Mouse (Mus musculus) gastrocnemius, adult 2 months (tissue): ENCODE measurements around the gene Mast4. TPM values are rescaled to one million over a fixed set of nuclear protein-coding genes. Genes with fewer than 3 reads are reported as not detected.

Experiments used
- DNase-seq: peaks from one replicate; pipeline ENCODE4 v3.0.0; 2022
- H3K27ac ChIP-seq: fragments of 200-600 bp; 2 replicates; pipeline ENCODE4 v1.8.1; 2022; ENCODE audit warnings: mild to moderate bottlenecking
- H3K4me3 ChIP-seq: fragments of 200-600 bp; 2 replicates; pipeline ENCODE4 v1.8.1; 2022; ENCODE audit warnings: mild to moderate bottlenecking, moderate library complexity
- CTCF ChIP-seq: fragments of 200-600 bp; IDR thresholded peaks from 2 replicates; pipeline ENCODE4 v1.8.1; 2022; ENCODE audit warnings: antibody characterized with exemption, mild to moderate bottlenecking, moderate library complexity
- intact Hi-C: fragments of 180-260 bp; cut with DNase I; formaldehyde crosslinking; loops from one replicate; pipeline ENCODE4 v1.15.1; 2025
- total RNA-seq, 2 experiments: library from RNA; stranded (reverse); gene quantifications; 2 replicates each; pipeline ENCODE4 v1.2.3; 2021

Mast4 gene
- total RNA-seq, 2 experiments from 2014 or later, result 47.2 to 49.9 TPM

GRCm38 (mm10) chr13:102948966-102949365 is 385.3 kb downstream of the Mast4 start:
- intact Hi-C loops, result loop anchor here (5.0 kb wide), 1 partner anchor 42 kb away; no protein-coding TSS in a partner anchor
- no peak for TF ChIP-seq CTCF
- DNase-seq, result peak; percentile 83
- H3K27ac ChIP-seq, result peak overlapping the region; percentile 82
- no peak overlapping the region for H3K4me3 ChIP-seq

GRCm38 (mm10) chr13:102947546-102947945 is 386.8 kb downstream of the Mast4 start:
- Histone ChIP-seq H3K27ac (peak overlapping the region; percentile 82), H3K4me3 (no peak overlapping the region)
- intact Hi-C loops, result loop anchor here (5.0 kb wide), 1 partner anchor 40 kb away; no protein-coding TSS in a partner anchor
- peak; percentile 29 for DNase-seq
- no peak for TF ChIP-seq CTCF

- no peak for TF ChIP-seq CTCF
- intact Hi-C loops, result loop anchor here (5.0 kb wide), 1 partner anchor 39 kb away; no protein-coding TSS in a partner anchor
- DNase-seq, result no peak
- Histone ChIP-seq H3K27ac (peak overlapping the region; percentile 12; the same call in 1 of the 2 replicates), H3K4me3 (no peak overlapping the region)
These were observed 388.1 kb downstream of the Mast4 start for GRCm38 (mm10) chr13:102946024-102946821.

DNA sequence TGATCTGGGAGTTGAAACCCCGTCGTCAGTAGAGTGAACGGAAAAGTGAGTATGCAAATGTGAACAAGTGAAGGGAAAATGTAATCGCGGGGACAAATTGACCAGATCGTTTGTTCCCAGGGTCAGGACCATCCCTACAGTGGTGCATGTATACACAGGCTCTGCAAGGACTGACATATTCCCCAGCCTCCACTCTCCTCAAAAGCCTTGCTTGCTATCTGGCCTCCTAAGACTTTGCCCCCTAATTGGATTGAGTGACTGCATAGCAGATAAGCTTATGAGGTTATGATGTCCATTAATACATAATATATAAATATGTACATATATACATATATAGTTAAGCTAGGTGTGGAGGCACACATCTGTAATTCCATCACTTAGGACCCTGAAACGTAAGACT is 388.8 kb downstream of the Mast4 start:
- no peak overlapping the region for H3K4me3 ChIP-seq
- peak overlapping the region; percentile 70; the same call in 1 of the 2 replicates for H3K27ac ChIP-seq
- no peak for TF ChIP-seq CTCF
- no peak for DNase-seq
- intact Hi-C loops, result loop anchor here (5.0 kb wide), 1 partner anchor 38 kb away; no protein-coding TSS in a partner anchor

DNA sequence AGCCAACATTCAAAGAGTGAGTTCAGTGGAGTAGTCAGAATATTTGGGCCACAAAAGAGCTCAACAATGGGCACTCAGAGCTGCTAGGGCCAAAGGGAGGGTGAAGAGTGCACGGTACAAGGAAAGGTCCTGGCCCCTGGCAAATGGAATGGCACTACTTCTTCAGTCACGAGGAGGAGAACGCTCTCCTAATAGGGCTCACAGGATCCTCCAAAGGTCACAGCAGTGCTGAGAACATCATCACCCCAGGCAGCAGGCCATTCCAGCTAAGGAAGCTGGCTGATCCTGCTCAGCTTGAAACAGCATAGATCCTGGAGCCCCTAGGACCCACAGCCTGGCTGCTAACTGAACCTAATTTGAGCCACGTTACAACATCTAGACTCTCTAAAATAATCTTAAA is 389.8 kb downstream of the Mast4 start:
- DNase-seq, result peak; percentile 69
- TF ChIP-seq CTCF, result no peak
- intact Hi-C loops, result no loop called here
- H3K4me3 ChIP-seq, result no peak overlapping the region
- H3K27ac ChIP-seq, result peak overlapping the region; percentile 70

- Histone ChIP-seq H3K27ac (no peak overlapping the region), H3K4me3 (no peak overlapping the region)
- no peak for DNase-seq
- TF ChIP-seq CTCF, result no peak
- intact Hi-C loops, result no loop called here
These were observed 391.7 kb downstream of the Mast4 start for GRCm38 (mm10) chr13:102942557-102942956.

DNA sequence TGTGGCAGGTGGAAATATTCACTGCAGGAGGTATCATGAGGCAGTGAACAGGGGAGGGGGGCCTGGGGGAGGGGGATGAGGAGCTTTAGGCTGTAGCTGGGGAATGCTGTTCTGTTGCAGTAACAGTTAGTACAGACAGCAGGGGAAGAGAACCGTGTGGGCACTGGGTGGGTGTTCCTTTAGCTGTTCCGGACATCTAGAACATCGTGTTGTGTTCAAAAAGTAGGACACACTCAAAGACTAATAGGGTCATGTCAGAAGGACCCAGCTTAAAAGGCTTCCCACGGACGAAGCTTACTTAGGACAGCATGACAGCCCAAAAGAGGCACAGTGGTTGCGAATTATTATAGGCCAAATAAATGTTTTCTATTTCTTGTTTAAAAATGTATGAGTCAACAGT is 393.8 kb downstream of the Mast4 start:
- no peak for TF ChIP-seq CTCF
- H3K4me3 ChIP-seq, result no peak overlapping the region
- DNase-seq, result no peak
- intact Hi-C loops, result no loop called here
- H3K27ac ChIP-seq, result no peak overlapping the region

DNA sequence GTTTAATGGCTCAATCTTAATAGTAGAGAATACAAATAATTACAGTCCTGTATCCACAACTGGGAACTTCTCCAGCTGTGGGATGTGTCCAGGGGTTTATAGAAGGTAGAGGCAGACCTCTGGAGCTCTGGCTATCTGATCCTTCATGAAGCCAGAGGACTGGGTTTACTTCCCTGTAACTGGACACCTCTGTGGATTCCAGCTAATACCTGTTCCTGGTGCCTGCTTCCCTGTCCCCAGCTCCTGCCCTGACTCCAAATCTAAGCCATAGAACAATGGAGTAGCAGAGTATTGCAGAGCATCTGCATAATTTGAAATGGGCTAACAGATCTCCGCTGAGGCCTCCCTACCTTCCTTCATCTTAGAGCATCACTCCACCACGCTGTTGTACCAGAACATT is 398.1 kb downstream of the Mast4 start:
- Histone ChIP-seq H3K27ac (peak overlapping the region; percentile 46), H3K4me3 (no peak overlapping the region)
- intact Hi-C loops, result no loop called here
- DNase-seq, result no peak
- TF ChIP-seq CTCF, result no peak

GRCm38 (mm10) chr13:102935788-102936187 is 398.5 kb downstream of the Mast4 start:
- H3K27ac ChIP-seq, result peak overlapping the region; percentile 46
- TF ChIP-seq CTCF, result no peak

GRCm38 (mm10) chr13:102933702-102934101 is 400.6 kb downstream of the Mast4 start:
- H3K27ac ChIP-seq, result peak overlapping the region; percentile 65
- intact Hi-C loops, result no loop called here

More at GRCm38 (mm10) chr13:102935788-102936187, 398.5 kb downstream of the Mast4 start:
- DNase-seq, result no peak
- intact Hi-C loops, result no loop called here
- no peak overlapping the region for H3K4me3 ChIP-seq

GRCm38 (mm10) chr13:102932434-102932833 is 401.9 kb downstream of the Mast4 start:
- intact Hi-C loops, result no loop called here
- H3K4me3 ChIP-seq, result no peak overlapping the region
- no peak for DNase-seq
- H3K27ac ChIP-seq, result no peak overlapping the region
- TF ChIP-seq CTCF, result no peak

More at GRCm38 (mm10) chr13:102933702-102934101, 400.6 kb downstream of the Mast4 start:
- DNase-seq, result peak; percentile 83
- no peak overlapping the region for H3K4me3 ChIP-seq
- TF ChIP-seq CTCF, result no peak

DNA sequence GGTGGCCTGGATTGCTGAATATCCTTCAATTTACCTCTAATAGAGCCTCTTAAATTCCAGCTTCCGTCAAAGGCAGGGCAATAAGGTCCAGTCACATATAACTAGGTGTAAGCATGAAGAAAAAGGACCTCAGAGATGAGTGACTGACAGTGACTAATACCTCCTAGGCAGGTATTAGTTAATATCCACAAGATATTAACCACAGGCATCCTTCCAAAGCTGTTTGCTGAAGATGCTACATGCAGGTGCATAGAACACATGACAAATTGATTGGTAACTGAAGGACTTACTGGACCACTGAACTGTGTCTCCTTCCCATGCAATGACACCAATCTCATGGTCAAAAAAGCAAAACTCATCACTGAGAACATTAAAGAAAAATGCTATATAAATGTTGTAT is 402.3 kb downstream of the Mast4 start:
- TF ChIP-seq CTCF, result no peak
- Histone ChIP-seq H3K4me3 (no peak overlapping the region), H3K27ac (no peak overlapping the region)
- intact Hi-C loops, result no loop called here
- no peak for DNase-seq

DNA sequence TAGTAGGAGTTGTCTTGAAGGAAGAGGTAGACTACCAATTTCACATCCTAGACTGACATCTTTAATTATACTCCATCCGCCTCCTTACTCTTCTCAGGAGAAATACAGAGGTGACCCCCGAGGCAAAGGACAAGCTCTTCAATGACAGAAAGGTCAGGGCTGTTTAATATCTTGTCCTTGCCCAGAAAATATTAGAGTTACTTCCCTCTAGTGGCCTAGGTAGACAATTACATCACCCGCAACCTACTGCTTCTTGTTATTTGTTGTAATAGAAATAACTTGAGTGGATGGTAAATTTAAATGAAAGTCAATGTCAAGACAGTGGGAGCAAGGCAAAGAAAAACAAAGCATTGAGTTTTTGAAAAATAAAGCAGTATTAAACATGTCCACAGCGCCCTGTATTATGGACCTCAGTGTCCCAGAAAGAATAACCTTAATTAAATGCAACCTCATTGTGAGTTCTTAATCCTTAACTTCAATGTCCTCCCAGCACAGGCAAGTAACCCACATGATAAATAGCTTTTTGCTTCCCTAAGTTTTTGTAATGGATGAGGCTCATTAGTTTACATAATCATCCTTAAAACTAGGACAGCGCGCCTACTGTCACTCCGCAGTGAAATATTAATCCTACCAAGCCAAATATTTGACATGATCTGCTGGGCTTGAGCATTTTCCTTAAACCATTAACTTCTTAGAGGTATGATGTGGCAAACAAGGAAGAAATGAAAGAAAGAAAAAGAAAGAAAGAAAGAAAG is 408.3 kb downstream of the Mast4 start:
- intact Hi-C loops, result no loop called here
- H3K27ac ChIP-seq, result no peak overlapping the region
- TF ChIP-seq CTCF, result peak; percentile 44
- H3K4me3 ChIP-seq, result no peak overlapping the region
- no peak for DNase-seq
